Mouse (Mus musculus) T-helper 17 cell (primary cell): ENCODE measurements around the gene Kctd19.

ENCODE experiments used
- in situ Hi-C, 2 experiments: fragments of 300-600 bp; cut with MboI, MseI; formaldehyde crosslinking; loops; 1 replicate in 1 of 2; 2 replicates in 1 of 2; pipeline ENCODE4 v1.15.1; 2025; ENCODE audit warnings: high pct_unique_total_duplicates in 2 of 2

Kctd19 gene

DNA sequence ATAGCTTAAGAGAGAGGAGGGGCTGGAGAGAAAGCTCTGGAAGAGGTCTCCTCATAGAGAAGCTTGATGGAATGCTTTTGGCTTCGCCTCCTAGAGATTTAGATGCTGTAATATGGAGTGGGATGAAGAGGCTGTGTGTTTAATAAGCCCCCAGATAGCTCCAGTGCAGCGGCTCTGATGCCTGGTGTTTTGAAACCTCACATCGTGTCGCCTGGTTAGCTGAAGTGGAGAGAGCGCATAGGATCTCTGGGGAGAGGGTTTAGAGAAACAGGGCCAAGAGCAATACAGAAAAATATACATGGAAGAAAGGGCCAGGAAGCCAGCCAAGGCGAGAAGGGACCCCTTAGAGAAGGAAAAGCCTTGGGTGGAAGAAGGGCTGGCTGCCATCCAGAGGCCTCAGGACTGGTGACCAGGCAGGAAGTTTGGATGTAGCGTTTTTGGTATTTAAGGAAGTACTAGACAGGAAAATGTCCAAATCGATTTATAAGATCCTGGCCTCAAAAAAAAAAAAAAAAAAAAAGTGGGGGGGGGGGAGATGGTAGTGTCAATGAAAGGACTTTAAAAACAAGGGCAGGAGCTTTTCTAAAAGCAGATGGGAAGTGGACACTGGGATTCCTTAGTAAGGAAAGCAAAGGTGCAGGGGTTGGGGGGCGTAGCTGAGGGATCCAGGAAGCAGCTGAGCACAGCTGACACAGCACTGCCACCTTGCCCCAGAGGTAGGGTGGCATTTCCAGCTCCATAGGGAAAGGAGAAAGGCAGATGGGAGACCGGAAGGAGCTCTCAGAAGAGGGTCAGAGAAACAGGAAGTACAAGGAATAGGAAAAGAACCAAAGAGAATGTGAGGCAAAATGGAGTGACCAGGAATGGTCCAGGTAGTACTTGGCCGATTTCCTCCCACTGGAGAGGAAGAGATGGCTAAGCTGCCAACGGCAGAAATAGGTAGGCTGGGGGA is 51.3 kb downstream of the Kctd19 start:
- in situ Hi-C loops = no loop called here

- in situ Hi-C loops = no loop called here
These were observed 53.7 kb downstream of the Kctd19 start for GRCm38 (mm10) chr8:105359646-105360045.

GRCm38 (mm10) chr8:105359208-105359607 is 54.1 kb downstream of the Kctd19 start:
- in situ Hi-C loops = no loop called here

GRCm38 (mm10) chr8:105356681-105357080 is 56.6 kb downstream of the Kctd19 start:
- in situ Hi-C loops = no loop called here

DNA sequence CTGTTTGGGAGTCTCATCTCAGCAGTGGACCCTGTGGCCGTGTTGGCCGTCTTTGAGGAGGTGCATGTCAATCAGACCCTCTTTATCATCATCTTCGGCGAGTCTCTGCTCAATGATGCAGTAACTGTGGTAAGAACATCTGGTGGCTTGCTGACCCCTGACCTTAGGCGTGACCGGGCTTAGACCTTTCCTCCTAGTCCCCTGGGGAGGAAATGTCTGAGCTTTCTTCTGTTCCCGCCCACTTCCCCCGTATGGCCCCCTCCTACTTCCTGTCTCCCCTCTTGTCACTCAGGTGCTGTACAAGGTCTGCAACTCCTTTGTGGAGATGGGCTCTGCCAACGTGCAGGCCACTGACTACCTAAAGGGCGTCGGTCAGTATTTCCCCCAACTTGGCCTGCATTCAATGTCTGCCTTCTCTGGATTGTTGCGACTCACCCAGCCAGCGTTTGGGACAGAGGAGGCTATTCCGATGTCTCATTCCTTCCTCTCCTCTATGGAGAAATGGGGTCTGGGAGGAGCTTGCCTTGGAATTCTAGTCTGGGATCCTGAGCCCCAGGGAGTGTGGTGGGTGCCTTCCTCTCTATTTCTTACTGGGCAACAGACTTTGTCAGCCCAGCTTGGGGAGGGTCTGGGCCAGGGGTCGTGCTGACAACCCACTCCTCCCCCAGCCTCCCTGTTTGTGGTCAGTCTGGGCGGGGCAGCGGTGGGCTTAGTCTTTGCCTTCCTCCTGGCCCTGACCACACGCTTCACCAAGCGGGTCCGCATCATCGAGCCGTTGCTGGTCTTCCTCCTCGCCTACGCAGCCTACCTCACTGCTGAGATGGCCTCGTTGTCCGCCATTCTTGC is 57.9 kb downstream of the Kctd19 start:
- in situ Hi-C loops = no loop called here

DNA sequence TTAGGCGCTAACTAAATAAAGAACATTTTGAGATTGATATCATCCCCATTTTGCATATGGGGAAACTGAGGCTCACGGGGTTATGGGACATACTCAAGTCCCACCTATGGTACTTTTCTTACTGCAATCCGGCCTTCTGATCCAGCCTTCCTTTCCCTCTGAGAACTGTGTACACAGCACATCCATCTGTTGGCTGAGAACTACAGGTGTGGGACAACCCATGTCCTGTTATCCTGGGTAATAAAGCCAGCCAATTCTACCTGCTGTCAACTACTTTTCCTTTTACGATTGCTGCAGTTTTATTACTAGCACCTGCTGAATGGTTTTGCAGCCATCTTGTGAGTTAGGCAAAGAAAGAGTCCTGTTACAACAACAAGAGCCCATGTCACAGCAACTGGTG is 58.8 kb downstream of the Kctd19 start:
- in situ Hi-C loops = no loop called here

DNA sequence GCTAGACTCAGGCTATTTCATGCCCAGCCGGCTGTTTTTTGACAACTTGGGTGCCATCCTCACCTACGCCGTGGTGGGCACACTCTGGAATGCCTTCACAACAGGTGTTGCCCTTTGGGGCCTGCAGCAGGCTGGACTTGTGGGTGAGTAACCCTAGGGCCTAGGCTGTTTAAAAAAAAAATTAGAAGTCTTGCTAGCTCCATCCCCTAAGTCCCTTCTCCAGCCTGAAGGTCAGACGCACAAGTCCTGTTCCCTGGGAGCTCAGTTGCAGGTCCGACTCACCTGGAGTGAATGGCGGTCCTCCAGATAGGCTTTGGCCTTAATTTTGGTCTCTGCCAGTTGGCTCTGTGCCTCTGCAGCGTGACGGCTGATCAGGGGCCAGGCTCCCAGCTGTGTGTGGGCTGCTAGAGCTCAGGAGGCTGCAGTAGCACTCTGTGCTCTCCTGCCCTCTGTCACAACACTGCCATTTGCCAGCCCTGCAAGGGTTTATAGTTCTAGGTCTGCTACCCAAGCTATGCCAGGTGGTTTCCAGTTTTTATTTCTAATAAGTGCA is 59.6 kb downstream of the Kctd19 start:
- in situ Hi-C loops = no loop called here

GRCm38 (mm10) chr8:105350186-105350585 is 63.1 kb downstream of the Kctd19 start:
- in situ Hi-C loops = no loop called here

GRCm38 (mm10) chr8:105349096-105349771 is 64.1 kb downstream of the Kctd19 start:
- in situ Hi-C loops = loop anchor here in 1 of 2 experiments (5.0 kb wide), 1 partner anchor 57 kb away; no protein-coding TSS in a partner anchor

GRCm38 (mm10) chr8:105348450-105349095 is 64.7 kb downstream of the Kctd19 start, which contains the start of gene Slc9a5:
Gene Slc9a5, plus strand, starts transcription at chr8:105348843.
- in situ Hi-C loops = loop anchor here in 1 of 2 experiments (5.0 kb wide), 1 partner anchor 56 kb away; no protein-coding TSS in a partner anchor

DNA sequence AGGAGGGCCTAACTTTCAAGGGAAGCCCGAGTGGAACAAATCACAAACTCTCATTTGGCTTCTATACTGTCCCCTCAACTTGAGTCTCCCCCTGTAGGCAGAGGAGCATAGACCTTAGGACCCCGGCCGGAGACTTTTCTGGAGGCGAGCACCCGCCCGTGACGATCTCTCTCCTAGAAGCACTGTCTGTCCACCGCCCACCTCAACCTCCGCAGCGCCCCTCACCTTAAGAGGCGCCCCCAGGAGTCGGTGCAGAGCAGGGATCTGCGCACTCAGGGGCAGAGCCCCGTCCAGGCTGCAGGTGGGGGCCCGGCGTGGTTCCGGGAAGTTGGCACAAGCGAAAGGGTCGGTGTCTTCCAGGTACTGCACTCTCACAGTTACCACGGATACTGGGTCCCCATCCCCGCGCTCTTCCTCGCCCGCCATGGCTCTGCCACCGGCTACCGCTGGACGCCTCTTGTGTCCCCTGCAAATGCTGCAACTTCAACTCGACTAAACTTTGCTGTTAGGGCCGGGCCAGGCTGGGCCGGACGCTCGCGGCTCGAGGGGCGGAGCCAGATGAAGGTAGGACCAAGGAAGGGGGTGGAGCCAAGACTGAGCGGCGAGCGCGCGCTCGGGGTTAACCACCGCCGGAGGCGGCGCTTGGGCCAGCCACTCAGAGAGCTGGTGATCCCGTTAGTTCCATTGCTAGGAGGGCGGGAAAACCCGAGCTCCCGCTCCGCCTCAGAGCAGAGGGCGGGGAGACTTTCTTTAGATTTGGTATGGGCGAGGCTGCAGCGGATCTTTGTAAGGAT is 65.7 kb downstream of the Kctd19 start, which contains the start of gene Fhod1:
Fhod1 (minus strand) TSS at position 526 of the 794 bp plus-strand sequence.
- in situ Hi-C loops = loop anchor here in 1 of 2 experiments (5.0 kb wide), 1 partner anchor 55 kb away; no protein-coding TSS in a partner anchor

GRCm38 (mm10) chr8:105346611-105347427 is 66.5 kb downstream of the Kctd19 start:
- in situ Hi-C loops = loop anchor here in 1 of 2 experiments (5.0 kb wide), 1 partner anchor 55 kb away; no protein-coding TSS in a partner anchor

- in situ Hi-C loops = loop anchor here in 1 of 2 experiments (5.0 kb wide), 1 partner anchor 53 kb away; no protein-coding TSS in a partner anchor
These were observed 68.0 kb downstream of the Kctd19 start for GRCm38 (mm10) chr8:105345061-105345975.

GRCm38 (mm10) chr8:105343791-105344574 is 69.3 kb downstream of the Kctd19 start:
- in situ Hi-C loops = no loop called here

- in situ Hi-C loops = no loop called here
These were observed 70.5 kb downstream of the Kctd19 start for GRCm38 (mm10) chr8:105342768-105343167.

- in situ Hi-C loops = no loop called here
These were observed 71.9 kb downstream of the Kctd19 start for GRCm38 (mm10) chr8:105341399-105341798.
